Mouse (Mus musculus) neural tube, embryonic 11.5 days (tissue): ENCODE data around the gene Arid2. TPM values are rescaled to one million over a fixed set of nuclear protein-coding genes. Genes with fewer than 3 reads are reported as not detected.

Source experiments
- ATAC-seq: fragments of 200-750 bp; cut with Nextera tagmentation; 2 replicates; pipeline ENCODE4 v1.8.0; 2017; ENCODE audit warnings: moderate number of reproducible peaks, mild to moderate bottlenecking, moderate TSS enrichment, moderate library complexity; ENCODE audit not compliant: insufficient read depth, low FRiP score, low TSS enrichment
- DNase-seq: peaks from one replicate; pipeline ENCODE4 v3.0.0-alpha.2; 2015; ENCODE audit warnings: low spot score
- H3K27ac ChIP-seq: fragments of 300-500 bp; sonication (generic); 2 replicates; pipeline ENCODE4 v1.5.1; 2014; ENCODE audit warnings: low read depth, mild to moderate bottlenecking, low read length
- H3K27me3 ChIP-seq: fragments of 300-500 bp; sonication (generic); 2 replicates; pipeline ENCODE4 v1.6.1; 2014; ENCODE audit warnings: mild to moderate bottlenecking, low read length, mixed read lengths; ENCODE audit not compliant: control insufficient read depth, insufficient read depth
- H3K36me3 ChIP-seq: fragments of 300-500 bp; sonication (generic); 2 replicates; pipeline ENCODE4 v1.6.1; 2014; ENCODE audit warnings: mild to moderate bottlenecking, low read length, moderate library complexity, mixed read lengths; ENCODE audit not compliant: control insufficient read depth, insufficient read depth
- H3K4me1 ChIP-seq: fragments of 300-500 bp; sonication (generic); 2 replicates; pipeline ENCODE4 v1.6.1; 2014; ENCODE audit warnings: low read length, mixed read lengths; ENCODE audit not compliant: control insufficient read depth, insufficient read depth
- H3K4me2 ChIP-seq: fragments of 300-500 bp; sonication (generic); 2 replicates; pipeline ENCODE4 v1.6.1; 2014; ENCODE audit warnings: low read depth, mild to moderate bottlenecking, moderate library complexity
- H3K4me3 ChIP-seq: fragments of 300-500 bp; sonication (generic); 2 replicates; pipeline ENCODE4 v1.5.1; 2014; ENCODE audit warnings: low read depth, low read length
- H3K9ac ChIP-seq: fragments of 300-500 bp; sonication (generic); 2 replicates; pipeline ENCODE4 v1.6.1; 2014; ENCODE audit warnings: mild to moderate bottlenecking, low read length
- H3K9me3 ChIP-seq: fragments of 300-500 bp; sonication (generic); 2 replicates; pipeline ENCODE4 v1.6.1; 2016; ENCODE audit warnings: low read length; ENCODE audit not compliant: control insufficient read depth
- WGBS: fragments of 180-500 bp; shearing (Covaris S2); extraction: QIAGEN DNeasy Blood & Tissue Kit; methylation state at CpG from one replicate; pipeline ENCODE4 v1.1.7; 2014; 5-methylcytosine and 5-hydroxymethylcytosine counted together
- polyA plus RNA-seq: library from polyadenylated mRNA; unstranded; fragments of >200 nt; fragmentation: Nextera tagmentation; extraction: Ambion mirVana; gene quantifications from 2 replicates; pipeline ENCODE4 v1.2.1, GENCODE M21; 2014

Gene Arid2
- polyA plus RNA-seq, 1 experiment from 2014 or later = 40.1 TPM

- Histone ChIP-seq H3K36me3 (peaks cover 8% of the 10 kb centered on the region), H3K4me2 (no peak overlapping the region), H3K4me3 (no peak overlapping the region), H3K27ac (no peak overlapping the region), H3K4me1 (no peaks in the 10 kb centered on the region), H3K27me3 (no peaks in the 10 kb centered on the region), H3K9me3 (no peaks in the 10 kb centered on the region), H3K9ac (no peak overlapping the region)
- ATAC-seq (no peak), DNase-seq (no peak)
- WGBS = 90% methylated on average over 9 of the region's 9 CpGs
Observed at GRCm38 (mm10) chr15:96268610-96269009, 18.7 kb upstream of the Arid2 start.

GRCm38 (mm10) chr15:96269402-96269801 lies 17.9 kb upstream of the Arid2 start:
- H3K36me3 ChIP-seq = peaks cover 8% of the 10 kb centered on the region
- no peak overlapping the region for H3K9ac ChIP-seq
- H3K4me2 ChIP-seq = no peak overlapping the region
- ATAC-seq (no peak), DNase-seq (no peak)
- no peak overlapping the region for H3K4me3 ChIP-seq
- H3K27me3 ChIP-seq = no peaks in the 10 kb centered on the region
- WGBS = 93% methylated on average over 4 of the region's 4 CpGs
- H3K27ac ChIP-seq = no peak overlapping the region
- no peaks in the 10 kb centered on the region for H3K4me1 ChIP-seq
- no peaks in the 10 kb centered on the region for H3K9me3 ChIP-seq

- 91% methylated on average over 10 of the region's 10 CpGs for WGBS
- Histone ChIP-seq H3K27ac (no peak overlapping the region), H3K4me2 (no peak overlapping the region), H3K27me3 (no peaks in the 10 kb centered on the region), H3K4me1 (no peaks in the 10 kb centered on the region), H3K4me3 (no peak overlapping the region), H3K36me3 (peaks cover 8% of the 10 kb centered on the region), H3K9me3 (no peaks in the 10 kb centered on the region), H3K9ac (no peak overlapping the region)
- DNase-seq (no peak), ATAC-seq (no peak)
Observed at GRCm38 (mm10) chr15:96270272-96270880, 16.9 kb upstream of the Arid2 start.

- Histone ChIP-seq H3K9me3 (no peaks in the 10 kb centered on the region), H3K9ac (no peak overlapping the region), H3K27me3 (no peaks in the 10 kb centered on the region), H3K4me1 (no peaks in the 10 kb centered on the region), H3K36me3 (peaks cover 6% of the 10 kb centered on the region), H3K4me2 (no peak overlapping the region), H3K27ac (no peak overlapping the region), H3K4me3 (no peak overlapping the region)
- no peak for ATAC-seq
- WGBS = 95% methylated on average over 11 of the region's 11 CpGs
- no peak for DNase-seq
Observed at GRCm38 (mm10) chr15:96272356-96272755, 15.0 kb upstream of the Arid2 start.

- WGBS = 89% methylated on average over 2 of the region's 2 CpGs
Observed at GRCm38 (mm10) chr15:96274341-96274740, 13.0 kb upstream of the Arid2 start.

GRCm38 (mm10) chr15:96275198-96275597 lies 12.1 kb upstream of the Arid2 start:
- no peak overlapping the region for H3K27ac ChIP-seq

More at GRCm38 (mm10) chr15:96274341-96274740, 13.0 kb upstream of the Arid2 start:
- no peaks in the 10 kb centered on the region for H3K9me3 ChIP-seq
- no peak overlapping the region for H3K9ac ChIP-seq
- no peak overlapping the region for H3K4me2 ChIP-seq
- no peak for ATAC-seq
- H3K36me3 ChIP-seq = peaks cover 11% of the 10 kb centered on the region
- H3K27ac ChIP-seq = no peak overlapping the region
- DNase-seq = no peak
- H3K27me3 ChIP-seq = no peaks in the 10 kb centered on the region
- H3K4me1 ChIP-seq = no peaks in the 10 kb centered on the region
- no peak overlapping the region for H3K4me3 ChIP-seq

GRCm38 (mm10) chr15:96275810-96276493 lies 11.4 kb upstream of the Arid2 start:
- H3K4me3 ChIP-seq = no peak overlapping the region

More at GRCm38 (mm10) chr15:96275198-96275597, 12.1 kb upstream of the Arid2 start:
- Histone ChIP-seq H3K36me3 (peaks cover 12% of the 10 kb centered on the region), H3K4me2 (no peak overlapping the region), H3K4me1 (no peaks in the 10 kb centered on the region), H3K9me3 (no peaks in the 10 kb centered on the region), H3K4me3 (no peak overlapping the region), H3K27me3 (no peaks in the 10 kb centered on the region), H3K9ac (no peak overlapping the region)
- ATAC-seq = no peak
- no peak for DNase-seq
- WGBS = 84% methylated on average over 2 of the region's 2 CpGs

GRCm38 (mm10) chr15:96277061-96277460 lies 10.3 kb upstream of the Arid2 start:
- 0 out of 2 replicates have a peak, but pooled peaks cover 3% of the 10 kb centered on the region for H3K9me3 ChIP-seq
- WGBS = 93% methylated on average over 4 of the region's 4 CpGs
- no peak overlapping the region for H3K4me2 ChIP-seq
- H3K27ac ChIP-seq = no peak overlapping the region
- ATAC-seq (no peak), DNase-seq (no peak)
- no peaks in the 10 kb centered on the region for H3K4me1 ChIP-seq
- no peak overlapping the region for H3K9ac ChIP-seq
- H3K4me3 ChIP-seq = no peak overlapping the region
- H3K36me3 ChIP-seq = peaks cover 14% of the 10 kb centered on the region
- no peaks in the 10 kb centered on the region for H3K27me3 ChIP-seq

More at GRCm38 (mm10) chr15:96275810-96276493, 11.4 kb upstream of the Arid2 start:
- 87% methylated on average over 9 of the region's 9 CpGs for WGBS
- no peaks in the 10 kb centered on the region for H3K4me1 ChIP-seq
- no peak overlapping the region for H3K9ac ChIP-seq
- ATAC-seq (no peak), DNase-seq (no peak)
- no peak overlapping the region for H3K27ac ChIP-seq
- H3K9me3 ChIP-seq = 0 out of 2 replicates have a peak, but pooled peaks cover 2% of the 10 kb centered on the region
- peaks cover 14% of the 10 kb centered on the region for H3K36me3 ChIP-seq
- no peak overlapping the region for H3K4me2 ChIP-seq
- no peaks in the 10 kb centered on the region for H3K27me3 ChIP-seq

GRCm38 (mm10) chr15:96281236-96281635 lies 6.1 kb upstream of the Arid2 start:
- H3K4me1 ChIP-seq = peaks cover 3% of the 10 kb centered on the region; the same call in 1 of the 2 replicates
- ATAC-seq = no peak
- 91% methylated on average over 5 of the region's 5 CpGs for WGBS
- no peak overlapping the region for H3K4me2 ChIP-seq
- H3K9ac ChIP-seq = no peak overlapping the region
- peaks cover 14% of the 10 kb centered on the region for H3K36me3 ChIP-seq
- H3K27me3 ChIP-seq = no peaks in the 10 kb centered on the region
- no peak overlapping the region for H3K4me3 ChIP-seq
- DNase-seq = no peak
- 0 out of 2 replicates have a peak, but pooled peaks cover 3% of the 10 kb centered on the region for H3K9me3 ChIP-seq
- no peak overlapping the region for H3K27ac ChIP-seq
